Mouse (Mus musculus) cerebellum, postnatal 14 days (tissue): ENCODE data around the gene Herpud2.
A peak's percentile ranks its signal among the peaks of the same experiment; 100 is the strongest.

Experiments
- DNase-seq, 2 experiments: peaks; one replicate each; pipeline ENCODE4 v3.0.0; 2021; ENCODE audit warnings: mixed read lengths in 2 of 2

The Herpud2 gene

DNA sequence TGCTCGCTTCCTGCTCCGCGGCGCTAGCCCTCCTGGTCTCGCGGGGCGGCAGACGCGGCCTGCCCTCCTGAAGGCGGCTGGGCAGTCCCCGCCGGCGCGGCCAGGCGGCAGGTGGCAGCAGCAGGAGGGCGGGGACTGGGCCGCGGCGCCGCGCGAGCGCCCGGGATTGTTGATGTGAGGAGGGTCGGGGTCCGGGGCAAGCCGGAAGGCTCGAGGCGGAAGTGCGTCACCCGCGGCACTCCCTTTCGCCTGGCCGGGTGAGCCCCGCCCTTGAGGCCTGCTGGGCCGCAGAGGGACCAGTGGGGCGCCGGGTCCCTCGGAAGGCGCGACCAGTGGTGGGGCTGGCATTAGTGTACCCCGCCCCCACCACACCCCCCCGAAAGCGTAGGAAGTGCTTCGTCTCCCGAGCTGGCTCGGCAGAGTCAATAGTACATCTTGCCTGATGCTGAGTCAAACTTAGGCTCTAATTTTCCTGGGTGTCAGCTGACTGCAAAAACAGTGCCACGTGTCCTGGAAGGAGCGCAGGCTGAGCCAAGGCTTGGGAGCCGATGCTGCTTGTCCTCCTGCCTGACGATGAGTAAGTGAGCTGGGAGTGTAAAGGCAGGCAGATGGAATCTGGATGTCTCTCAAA lies at the start of gene Herpud2:
TSS of gene Herpud2 (minus strand) at position 210 of the 631 bp plus-strand sequence.
- DNase-seq = peak; percentile 90 to 93

DNA sequence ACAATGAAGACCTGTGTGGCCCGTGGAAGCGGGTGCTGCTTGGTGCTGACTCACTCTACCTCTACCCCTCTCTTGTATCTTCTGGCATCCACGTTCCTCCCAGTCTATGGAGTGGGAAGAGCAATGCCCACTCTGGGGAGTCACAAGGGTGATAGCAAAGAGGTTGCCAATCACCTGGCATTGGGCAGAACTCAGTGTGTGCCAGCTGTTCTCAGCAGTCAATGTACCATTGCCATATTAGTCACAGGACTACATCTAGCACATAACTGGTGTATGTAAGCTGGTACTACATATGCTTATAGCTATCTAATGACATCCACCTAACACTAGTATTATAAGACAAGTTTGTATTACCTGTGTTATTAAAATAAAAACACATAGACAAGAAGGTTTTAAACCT lies 49.4 kb upstream of the Herpud2 start:
- no peak for DNase-seq

DNA sequence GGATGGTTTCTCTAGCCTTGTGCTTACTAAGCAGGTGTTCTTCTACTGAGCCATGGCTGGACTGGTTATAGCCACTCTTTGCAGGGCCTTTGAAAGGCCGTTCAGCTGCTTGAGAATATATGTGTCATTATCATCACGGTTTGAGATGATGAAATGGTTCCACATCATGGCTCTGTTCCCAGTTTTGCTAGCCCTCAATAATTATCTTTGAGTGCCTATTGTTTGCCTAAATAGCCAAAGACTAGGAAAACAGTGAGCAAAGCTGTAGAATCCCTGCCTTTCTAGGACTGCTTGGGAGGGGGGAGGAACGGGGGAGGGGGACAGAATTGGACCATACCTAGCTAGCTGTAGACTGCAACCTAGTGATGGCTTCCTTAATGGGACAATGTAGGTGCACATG lies 48.5 kb upstream of the Herpud2 start:
- no peak for DNase-seq

DNA sequence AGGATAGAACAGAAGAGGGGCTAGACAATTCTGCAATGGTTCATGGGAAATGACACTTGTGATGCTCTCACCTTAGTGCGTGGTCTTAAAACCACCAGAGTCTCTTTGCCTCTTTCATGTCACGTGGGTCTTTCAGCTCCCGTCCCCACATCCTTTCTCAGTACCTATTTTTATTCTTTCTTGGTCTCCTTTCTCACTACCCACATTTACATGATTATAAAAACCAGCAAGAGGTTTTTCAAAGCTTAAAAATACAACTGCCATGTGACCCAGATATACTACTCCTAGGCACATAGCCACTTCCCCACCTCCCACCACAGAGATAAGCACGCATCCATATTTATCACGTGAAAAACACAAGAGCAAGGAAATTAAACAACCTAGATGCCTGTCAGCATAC lies 45.1 kb upstream of the Herpud2 start:
- no peak for DNase-seq

DNA sequence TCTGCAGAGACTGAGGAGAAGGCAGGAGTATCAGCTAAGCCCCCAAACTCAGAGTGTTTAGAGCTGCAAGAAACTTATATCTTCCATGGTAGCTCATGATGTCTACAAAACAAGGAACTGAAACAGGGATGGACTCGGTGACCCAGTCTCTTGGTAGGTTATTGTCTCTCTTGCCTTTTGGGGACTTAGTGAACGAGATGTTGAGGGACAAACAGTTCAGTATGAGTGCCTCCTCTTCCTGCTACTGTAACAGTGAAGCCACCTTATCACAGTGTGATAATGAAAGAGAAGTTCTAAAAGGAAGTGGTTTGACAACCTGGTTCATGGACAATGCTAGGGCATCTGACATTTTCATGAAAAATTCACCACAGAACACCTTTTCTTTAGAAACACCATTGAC lies 40.0 kb upstream of the Herpud2 start:
- no peak for DNase-seq

DNA sequence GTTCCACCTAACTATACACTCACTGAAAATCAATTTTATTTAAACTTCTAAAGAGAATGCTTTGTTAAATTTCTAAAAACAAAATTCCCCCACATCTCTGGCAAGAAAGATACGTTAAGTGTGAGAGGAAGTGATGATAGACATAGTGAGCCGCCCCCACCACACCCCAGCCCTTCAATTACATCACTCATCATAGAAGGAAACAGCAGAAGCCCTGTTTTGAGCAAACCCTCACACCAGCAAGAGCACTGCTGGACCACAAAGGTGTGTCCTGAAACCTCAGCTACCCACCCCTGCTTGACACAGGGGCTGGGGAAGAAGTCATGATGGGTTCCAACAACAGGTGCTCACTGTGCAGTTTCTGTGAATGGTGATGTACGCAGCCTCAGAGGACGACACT lies 34.9 kb upstream of the Herpud2 start:
- no peak for DNase-seq

DNA sequence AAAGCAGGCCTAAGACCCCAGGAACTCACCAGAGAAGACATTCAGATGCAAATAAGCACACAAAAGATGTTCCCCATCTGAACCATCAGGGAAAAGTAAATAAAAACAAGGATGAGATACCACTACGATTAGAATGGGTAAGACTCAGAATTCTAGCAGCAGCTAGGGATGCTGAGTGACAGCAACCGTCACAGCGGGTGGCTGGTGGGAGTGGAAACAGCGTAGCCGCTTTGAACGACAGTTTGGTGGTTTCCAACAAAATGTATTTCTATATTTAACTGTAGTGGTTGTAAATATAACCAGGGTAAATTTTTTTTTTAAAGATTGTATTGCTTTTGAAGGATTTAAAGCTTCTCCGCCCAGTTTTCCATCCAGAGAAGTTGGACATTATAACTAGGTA lies 34.2 kb upstream of the Herpud2 start:
- no peak for DNase-seq

DNA sequence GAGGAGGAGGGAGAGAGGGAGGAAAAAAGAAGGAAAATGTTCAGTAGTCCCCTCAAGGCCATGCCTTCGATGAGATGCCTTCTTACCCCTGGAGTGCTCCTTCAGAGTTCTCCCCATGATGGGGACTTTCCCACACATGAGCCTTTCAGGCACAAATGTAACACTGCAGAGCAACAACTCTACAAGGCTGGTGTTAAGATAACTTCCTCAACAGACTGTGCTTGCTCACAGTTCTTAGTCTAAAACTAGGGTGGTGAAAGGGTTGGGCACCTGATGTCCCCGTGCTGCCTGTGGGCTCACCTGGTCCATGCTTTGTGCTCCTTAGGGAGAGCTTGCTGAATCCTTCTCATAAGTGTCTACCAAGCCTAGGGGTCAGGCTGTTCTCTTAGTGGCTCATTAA lies 33.0 kb upstream of the Herpud2 start:
- DNase-seq = no peak

DNA sequence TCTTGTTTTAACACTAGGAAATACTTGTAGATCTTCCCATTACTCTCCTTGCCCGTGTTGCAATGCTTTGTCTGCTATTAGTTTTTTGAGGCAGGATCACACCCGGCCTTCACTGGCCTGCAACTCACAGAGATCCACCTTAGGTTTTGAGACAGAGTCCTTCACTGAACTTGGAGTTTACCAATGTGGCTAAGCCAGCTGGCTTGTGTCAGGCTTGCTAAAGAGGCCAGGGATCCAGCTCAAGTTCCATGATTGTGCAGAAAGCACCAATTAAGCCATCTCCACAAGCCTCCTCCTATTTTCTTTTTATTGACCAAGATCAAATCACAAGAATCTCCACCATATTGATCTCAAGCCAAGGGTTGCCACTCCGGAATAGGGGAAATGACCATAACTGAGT lies 26.4 kb upstream of the Herpud2 start:
- DNase-seq = no peak

DNA sequence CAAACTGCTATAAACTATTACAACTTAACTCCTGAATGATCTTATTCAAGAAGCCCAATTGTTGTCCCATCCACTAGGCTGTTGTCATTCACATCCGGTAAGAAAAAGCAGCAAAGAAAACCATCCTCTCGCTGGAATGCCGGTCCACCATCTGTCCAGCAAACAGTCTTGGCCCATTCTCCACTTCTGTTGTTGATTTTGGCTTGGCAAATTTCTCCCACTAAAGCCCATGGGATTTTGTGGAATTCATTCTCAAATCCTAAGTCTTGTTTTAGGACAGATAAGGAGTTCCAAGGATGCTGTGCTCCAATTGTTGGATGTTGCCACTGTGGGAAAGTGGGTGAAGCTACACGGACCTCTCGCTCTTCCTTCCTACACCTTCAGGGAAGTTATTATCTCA lies 25.6 kb upstream of the Herpud2 start:
- peak; percentile 12 to 35 for DNase-seq

DNA sequence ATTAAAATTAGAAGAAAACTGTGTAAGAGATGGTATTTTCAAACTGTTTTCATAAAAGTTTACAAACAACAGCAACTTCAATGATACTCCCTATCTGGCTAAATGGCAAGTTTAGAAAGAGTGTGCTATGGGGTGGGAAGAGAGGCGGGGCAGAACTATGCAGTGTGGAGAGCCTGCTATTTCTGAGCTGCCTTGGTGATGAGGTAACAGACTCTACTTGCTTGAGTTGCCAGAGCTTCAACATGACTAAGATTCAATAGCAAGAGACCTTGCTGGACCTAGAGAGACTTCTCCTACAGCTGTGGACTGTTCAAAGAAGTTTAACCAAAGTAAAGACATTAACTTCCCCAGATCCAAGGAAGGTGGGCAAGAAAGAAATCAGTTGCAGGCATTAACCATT lies 24.9 kb upstream of the Herpud2 start:
- DNase-seq = no peak

DNA sequence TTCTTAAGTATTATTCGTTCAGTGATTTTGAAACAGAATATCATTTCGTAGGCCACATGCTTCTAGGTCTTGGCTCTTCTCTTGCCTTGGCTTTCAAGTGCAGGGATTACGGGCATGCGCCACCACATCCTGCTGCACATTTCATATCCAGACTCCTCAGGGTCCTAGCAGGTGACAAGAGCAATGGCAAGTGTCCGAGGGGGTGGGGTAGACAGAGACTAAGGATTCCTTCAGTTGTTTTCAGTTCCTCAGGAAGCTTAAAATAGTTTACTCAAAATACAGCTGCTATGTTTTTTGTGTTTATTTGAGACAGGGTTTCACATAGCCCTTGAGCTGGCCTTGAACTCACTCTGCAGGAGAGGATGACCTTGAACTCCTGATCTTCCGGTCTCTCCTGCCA lies 24.4 kb upstream of the Herpud2 start:
- DNase-seq = peak; percentile 38 to 41

DNA sequence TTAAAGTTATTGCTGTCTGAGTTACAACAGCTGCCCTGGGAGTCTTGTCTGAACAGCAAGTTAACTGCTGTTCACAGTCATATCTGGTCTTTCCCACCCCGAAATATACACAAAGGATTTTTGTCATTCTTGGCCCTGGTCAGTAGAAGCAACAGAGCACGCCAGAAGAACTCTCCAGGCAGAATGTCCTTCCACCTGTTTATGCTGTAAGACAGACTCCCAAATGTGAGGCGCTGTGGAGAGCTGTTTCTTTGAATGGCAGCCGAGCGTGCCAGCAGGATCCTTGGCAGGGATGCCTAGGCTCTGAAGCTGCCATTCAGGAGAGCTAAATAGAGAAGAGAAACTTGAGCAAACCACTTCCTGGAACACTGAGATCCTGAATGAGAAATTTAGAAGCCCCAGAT lies 23.4 kb upstream of the Herpud2 start:
- peak; percentile 83 to 93 for DNase-seq

DNA sequence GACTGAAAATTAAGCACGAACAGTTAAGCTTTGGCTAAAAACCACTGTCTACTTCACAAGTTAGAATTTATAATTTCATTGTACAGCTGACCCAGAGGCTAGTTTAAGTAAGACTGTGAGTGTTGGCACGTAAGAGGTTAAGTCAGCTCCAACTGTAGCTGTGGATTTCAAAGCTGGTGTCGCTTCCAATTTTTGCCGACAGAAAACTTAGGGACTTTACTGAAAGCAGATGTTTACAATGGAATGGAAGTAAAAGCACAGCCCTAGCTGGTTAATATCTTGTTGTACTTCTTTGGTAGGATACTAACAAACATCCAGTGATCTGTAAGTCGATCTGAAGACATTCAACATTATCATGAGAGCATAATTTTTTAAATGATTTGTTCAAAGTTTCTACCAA lies 23.0 kb upstream of the Herpud2 start:
- DNase-seq = no peak

DNA sequence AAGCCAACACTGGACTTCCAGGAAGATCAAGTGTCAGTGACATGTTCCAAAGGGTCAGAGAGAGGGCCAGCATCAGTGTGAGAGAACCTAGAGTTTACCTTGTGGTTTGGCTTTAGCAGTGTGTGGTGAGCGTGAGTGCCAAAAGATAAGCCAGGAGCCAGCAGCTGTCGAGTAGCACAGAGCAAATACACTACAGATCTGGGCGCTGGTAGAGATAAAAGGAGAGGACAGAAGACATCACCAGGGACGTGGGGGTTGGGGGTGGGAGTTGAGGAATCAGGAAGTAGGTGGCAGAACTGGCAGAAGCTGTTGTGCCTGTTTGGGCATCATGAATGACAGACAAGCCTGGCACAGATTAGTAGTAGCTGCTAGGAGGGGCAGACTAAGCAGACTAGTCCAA lies 21.6 kb upstream of the Herpud2 start:
- DNase-seq = peak; percentile 25 to 32

DNA sequence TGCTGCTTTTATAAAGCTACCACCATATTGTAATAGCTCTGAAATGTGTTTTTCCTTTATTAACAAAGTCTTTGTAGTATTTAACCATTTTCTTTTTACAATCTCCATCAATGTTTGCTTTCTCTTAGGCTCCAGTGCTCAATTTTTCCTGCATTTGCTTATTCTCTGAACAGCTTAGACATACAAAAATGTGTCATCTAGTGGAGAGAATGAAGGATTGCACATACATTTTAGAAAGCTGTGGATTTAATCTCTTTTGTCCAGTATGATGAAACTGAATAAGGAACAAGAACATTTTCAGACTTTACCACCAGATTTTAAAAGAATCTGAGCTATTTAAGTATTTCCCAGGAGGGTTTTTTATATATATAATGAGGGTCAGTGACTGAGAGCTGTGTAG lies 18.0 kb upstream of the Herpud2 start:
- DNase-seq = no peak

DNA sequence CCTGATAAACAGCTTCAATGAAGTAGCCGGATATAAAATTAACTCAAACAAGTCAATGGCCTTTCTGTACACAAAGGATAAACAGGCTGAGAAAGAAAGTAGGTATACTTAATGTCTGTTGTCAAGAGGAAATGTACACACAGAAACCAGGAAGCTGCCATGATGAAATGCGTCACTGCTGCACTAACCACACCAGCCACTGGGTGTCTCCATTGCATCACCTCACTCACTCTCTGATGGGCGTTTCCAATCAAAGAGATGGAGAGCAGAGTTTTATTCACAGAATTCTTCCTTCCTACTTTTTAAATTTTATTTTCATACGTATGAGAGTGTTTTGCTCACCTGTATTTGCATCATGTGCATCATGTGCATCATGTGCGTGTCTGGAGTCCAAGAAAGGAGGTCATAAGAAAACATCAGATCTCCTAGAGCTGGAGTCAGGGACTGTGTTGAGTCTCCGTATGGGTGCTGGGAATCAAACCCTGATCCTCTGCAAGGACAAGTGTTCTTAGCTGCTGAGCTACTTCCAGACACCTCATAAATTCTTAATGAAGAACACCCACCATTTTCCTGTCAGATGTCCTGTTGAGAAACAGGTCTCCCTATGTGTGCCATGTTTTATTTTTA lies 16.0 kb upstream of the Herpud2 start:
- peak; percentile 87 for DNase-seq

DNA sequence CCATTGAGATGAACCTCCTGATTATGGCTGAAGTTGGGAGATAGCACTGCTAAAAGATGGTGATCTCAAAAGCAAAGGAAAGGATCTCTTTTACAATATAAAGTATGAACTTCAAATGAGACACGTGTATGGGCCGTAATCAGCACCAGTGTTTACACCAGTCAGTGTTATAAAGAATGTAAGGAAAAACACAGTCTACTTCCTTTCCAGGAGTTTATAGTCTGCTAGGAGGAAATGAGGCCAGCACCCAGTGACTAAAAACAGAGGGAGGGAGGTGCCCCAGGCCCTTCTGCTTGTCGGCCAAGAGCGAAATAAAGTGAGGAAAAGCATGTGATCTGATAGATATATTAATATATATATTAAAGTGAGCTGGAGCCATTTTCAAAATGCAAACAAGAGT lies 6.6 kb upstream of the Herpud2 start:
- no peak for DNase-seq

DNA sequence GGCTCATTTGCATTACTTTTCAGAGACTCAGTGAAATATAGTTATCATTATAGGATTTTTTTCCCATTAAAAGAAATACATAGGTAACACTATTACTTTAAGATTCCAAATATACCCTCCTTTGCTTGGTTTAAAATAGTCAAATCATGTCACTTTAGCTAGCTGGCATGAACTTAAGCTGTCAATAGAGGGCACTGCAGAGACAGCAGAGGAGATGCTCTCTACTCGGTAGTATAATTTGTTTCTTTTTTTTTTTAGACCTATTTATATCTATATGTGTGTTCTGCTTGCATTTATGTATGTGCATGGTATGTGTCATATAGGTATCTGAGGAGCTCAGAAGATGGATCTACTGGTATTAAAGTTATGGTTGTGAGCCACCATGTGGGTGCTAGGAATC lies 4.8 kb upstream of the Herpud2 start:
- DNase-seq = peak in 1 of 2 experiments; percentile 14

DNA sequence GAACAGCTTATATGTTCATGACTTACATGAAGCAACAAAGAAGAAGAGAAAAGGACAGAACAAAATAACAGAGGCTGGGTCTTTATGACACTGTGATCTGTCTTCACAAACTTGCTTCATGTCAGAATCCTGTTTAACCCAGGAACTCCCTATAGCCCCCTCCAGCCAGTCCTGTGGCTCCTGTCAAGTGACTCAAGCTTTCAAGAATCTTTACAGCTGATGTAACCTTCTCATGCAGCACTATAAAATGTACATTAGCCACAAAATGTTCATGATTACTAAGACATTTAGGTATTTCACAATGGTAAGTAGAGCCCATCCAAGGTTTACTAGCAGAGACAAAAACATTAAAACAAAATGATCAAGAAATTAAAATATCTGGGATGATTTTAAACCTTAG lies 1.4 kb upstream of the Herpud2 start:
- DNase-seq = no peak

DNA sequence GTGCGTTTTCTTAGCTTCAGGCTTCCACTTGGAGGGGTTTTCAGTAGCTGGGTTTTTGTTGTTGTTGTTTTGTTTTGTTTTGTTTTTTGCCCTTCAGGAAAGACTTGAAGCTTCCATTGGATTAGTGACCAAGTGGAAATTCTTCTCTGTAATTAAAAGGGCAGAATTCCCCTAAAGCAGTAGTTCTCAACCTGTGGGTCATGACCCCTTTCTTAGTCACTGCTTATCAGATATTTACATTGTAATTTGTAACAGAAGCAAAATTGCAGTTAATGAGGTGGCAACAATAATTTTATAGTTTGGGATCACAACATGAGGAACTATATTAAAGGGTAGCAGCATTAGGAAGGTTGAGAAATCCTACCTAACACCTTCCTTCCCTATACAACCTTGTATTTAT lies 837 bp upstream of the Herpud2 start:
- DNase-seq = no peak

DNA sequence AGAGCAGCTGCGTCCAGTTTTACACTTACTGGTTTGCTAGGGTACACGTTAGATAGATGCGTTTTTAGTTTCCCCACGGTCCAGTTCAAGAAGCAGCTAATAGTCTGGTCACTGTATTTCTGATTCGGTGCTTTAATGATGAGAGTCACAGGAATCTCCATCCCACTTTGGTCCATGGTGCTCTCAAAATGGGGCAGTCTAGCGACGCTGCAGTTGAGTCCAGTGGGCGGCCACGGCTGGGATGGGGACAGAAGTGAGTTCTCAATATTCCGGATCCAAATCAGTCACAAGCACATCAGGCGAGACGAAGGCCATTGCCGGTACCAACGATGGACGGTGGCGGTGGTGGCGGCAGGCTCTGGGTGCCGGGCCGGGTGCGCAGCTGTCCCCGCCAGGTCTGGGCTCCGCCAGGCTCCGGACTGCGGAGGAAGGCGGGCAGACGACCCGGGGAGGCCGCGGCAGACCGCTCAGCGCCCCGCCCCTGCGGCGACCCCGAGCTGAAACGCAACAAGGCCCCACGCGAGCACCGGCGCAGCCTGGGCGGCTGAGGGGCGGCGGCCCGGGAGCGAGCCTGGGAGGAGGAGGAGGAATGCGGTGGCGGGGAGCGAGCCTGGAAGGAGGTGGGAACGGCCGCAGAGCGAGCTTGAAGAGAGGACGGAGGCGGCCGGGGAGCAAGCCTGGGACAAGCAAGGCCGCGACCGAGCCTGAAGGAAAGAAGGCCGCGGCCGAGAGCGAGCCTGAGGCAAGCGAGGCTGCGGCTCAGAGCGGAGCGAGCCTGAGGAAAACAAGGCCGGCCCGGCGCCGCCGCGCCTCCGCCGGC lies 619 bp downstream of the Herpud2 start:
- peak; percentile 71 for DNase-seq

DNA sequence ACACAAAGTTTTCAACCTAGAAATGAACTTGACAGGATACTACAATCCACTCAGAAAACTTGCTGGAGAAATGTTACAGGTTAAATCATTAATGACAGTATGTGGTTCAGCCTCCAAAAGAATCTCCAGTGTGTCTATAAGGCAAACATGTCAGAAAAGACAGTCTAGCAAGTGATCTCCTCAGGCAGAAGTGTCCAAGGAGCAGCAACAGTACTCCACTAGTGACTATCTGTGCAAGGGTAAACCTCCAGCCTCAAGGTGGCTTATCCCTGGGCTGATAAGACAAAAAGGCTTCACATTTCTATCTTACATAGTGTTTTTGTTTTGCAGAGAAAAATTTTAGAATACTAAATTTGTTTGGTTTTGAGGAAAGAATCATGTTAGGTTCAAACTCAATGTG lies 2.9 kb downstream of the Herpud2 start:
- DNase-seq = no peak

DNA sequence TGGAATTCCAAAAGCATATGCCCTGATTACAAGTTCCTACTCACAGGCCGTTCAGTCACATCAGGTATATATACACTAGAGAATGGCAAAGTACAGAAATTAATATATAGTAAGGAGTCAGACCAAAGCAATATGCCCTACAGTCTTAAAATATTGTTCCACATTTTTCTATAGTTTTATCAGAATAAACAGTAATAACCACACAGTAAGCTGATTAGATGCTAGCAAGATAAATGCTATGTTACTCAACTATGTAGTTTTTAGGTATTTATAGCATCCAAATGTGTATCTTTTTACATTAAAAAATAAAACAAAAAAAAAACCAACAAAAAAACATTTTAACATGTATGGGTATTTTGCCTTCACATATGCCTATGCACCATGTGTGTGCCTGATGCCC lies 5.7 kb downstream of the Herpud2 start:
- DNase-seq = no peak
